Mouse (Mus musculus) B cell, adult (primary cell): ENCODE data around the gene Tmem59. TPM values are rescaled to one million over a fixed set of nuclear protein-coding genes. Genes with fewer than 3 reads are reported as not detected.

ENCODE experiments used
- total RNA-seq: library from RNA; stranded (reverse); gene quantifications from 4 replicates; pipeline ENCODE4 v1.2.4, GENCODE M21; 2023; ENCODE audit not compliant: inconsistent age

Gene Tmem59
- 93.1 to 107 TPM (median 100 TPM) in 4 replicates for total RNA-seq

GRCm38 (mm10) chr4:107178182-107178829 lies at the start of gene Tmem59:
Gene Tmem59, plus strand, starts transcription at chr4:107178399.

GRCm38 (mm10) chr4:107178830-107179490 lies 761 bp downstream of the Tmem59 start, which contains the start of gene Tceanc2:
Gene Tceanc2, minus strand, starts transcription at chr4:107179116.

GRCm38 (mm10) chr4:107208880-107209279 lies 30.7 kb downstream of the Tmem59 start, which contains the start of gene Ldlrad1:
Gene Ldlrad1, plus strand, starts transcription at chr4:107209180.

Other genes with a start within 250 kb of the Tmem59 start
- 68.1 to 71.2 TPM (median 69.9 TPM) in 4 replicates for gene Mrpl37, start 111.5 kb upstream of the Tmem59 start, total RNA-seq
- 9.5 to 14.0 TPM (median 10.8 TPM) in 4 replicates for gene Cyb5rl, start 111.4 kb upstream of the Tmem59 start, total RNA-seq
- not detected in 4 replicates for gene Cdcp2, start 81.5 kb upstream of the Tmem59 start, total RNA-seq
- 30.7 to 43.5 TPM (median 36.1 TPM) in 4 replicates for gene Tceanc2, start 717 bp downstream of the Tmem59 start, total RNA-seq
- gene Ldlrad1, start 30.8 kb downstream of the Tmem59 start, total RNA-seq = not detected in 4 replicates
- 17.3 to 31.8 TPM (median 24.8 TPM) in 4 replicates for gene Lrrc42, start 75.1 kb downstream of the Tmem59 start, total RNA-seq
- gene Hspb11, start 75.2 kb downstream of the Tmem59 start, total RNA-seq = 11.3 to 13.8 TPM (median 12.7 TPM) in 4 replicates
- gene Dio1, start 128.8 kb downstream of the Tmem59 start, total RNA-seq = not detected in 4 replicates
- gene Yipf1, start 136.0 kb downstream of the Tmem59 start, total RNA-seq = 42.1 to 48.6 TPM (median 47.3 TPM) in 4 replicates
- gene Ndc1, start 189.4 kb downstream of the Tmem59 start, total RNA-seq = 6.8 to 11.3 TPM (median 7.5 TPM) in 4 replicates